Mouse (Mus musculus) urinary bladder, postnatal 36 days (tissue): ENCODE data around the gene Mtor.
A peak's percentile ranks its signal among the peaks of the same experiment; 100 is the strongest.

Source experiments
- DNase-seq, 2 experiments: peaks; one replicate each; pipeline ENCODE4 v3.0.0; 2022; ENCODE audit warnings: low spot score in 2 of 2, mixed read lengths in 1 of 2

The Mtor gene

GRCm38 (mm10) chr4:148441931-148442330, 6.5 kb upstream of the Mtor start:
- DNase-seq: no peak

GRCm38 (mm10) chr4:148442598-148442997, 5.8 kb upstream of the Mtor start:
- DNase-seq: no peak

- peak; percentile 84 for DNase-seq
Observed at GRCm38 (mm10) chr4:148444250-148444967, 4.0 kb upstream of the Mtor start, which contains the start of gene Ubiad1. Gene Ubiad1, minus strand, starts transcription at chr4:148444771.

- DNase-seq: no peak
Observed at GRCm38 (mm10) chr4:148448853-148449245, 438 bp downstream of the Mtor start.

- DNase-seq: no peak
Observed at GRCm38 (mm10) chr4:148453707-148454106, 5.3 kb downstream of the Mtor start.

- DNase-seq: no peak
Observed at GRCm38 (mm10) chr4:148455477-148456025, 7.1 kb downstream of the Mtor start.

GRCm38 (mm10) chr4:148460656-148461284, 12.4 kb downstream of the Mtor start:
- DNase-seq: no peak

GRCm38 (mm10) chr4:148461772-148462171, 13.4 kb downstream of the Mtor start:
- DNase-seq: no peak

- DNase-seq: no peak
Observed at GRCm38 (mm10) chr4:148462717-148463116, 14.3 kb downstream of the Mtor start.

- no peak for DNase-seq
Observed at GRCm38 (mm10) chr4:148463208-148463960, 15.0 kb downstream of the Mtor start.

- no peak for DNase-seq
Observed at GRCm38 (mm10) chr4:148464301-148464700, 15.9 kb downstream of the Mtor start.

GRCm38 (mm10) chr4:148464869-148465268, 16.5 kb downstream of the Mtor start:
- no peak for DNase-seq

- no peak for DNase-seq
Observed at GRCm38 (mm10) chr4:148466511-148467079, 18.2 kb downstream of the Mtor start.

- DNase-seq: no peak
Observed at GRCm38 (mm10) chr4:148468396-148468795, 20.0 kb downstream of the Mtor start.

GRCm38 (mm10) chr4:148469487-148470252, 21.3 kb downstream of the Mtor start:
- no peak for DNase-seq

GRCm38 (mm10) chr4:148471363-148471806, 23.0 kb downstream of the Mtor start:
- no peak for DNase-seq

- no peak for DNase-seq
Observed at GRCm38 (mm10) chr4:148472436-148473174, 24.2 kb downstream of the Mtor start.

GRCm38 (mm10) chr4:148473496-148473895, 25.1 kb downstream of the Mtor start:
- no peak for DNase-seq

- no peak for DNase-seq
Observed at GRCm38 (mm10) chr4:148480245-148480644, 31.8 kb downstream of the Mtor start.

- no peak for DNase-seq
Observed at GRCm38 (mm10) chr4:148481557-148482168, 33.3 kb downstream of the Mtor start.
